Mouse (Mus musculus) retina, embryonic 14.5 days (tissue): Measurements from ENCODE around the gene Higd1c.
"Not testable (repeated sequence)": the region's sequence is repeated elsewhere in the genome, so short reads cannot be mapped to it uniquely, and the experiment has no call there.

Experiments used
- DNase-seq: peaks from one replicate; pipeline ENCODE4 v3.0.0-alpha.2; 2015; ENCODE audit warnings: low spot score

Gene Higd1c

GRCm38 (mm10) chr15:100355876-100356275, 8.5 kb upstream of the Higd1c start:
- DNase-seq: peak; percentile 0

- not testable (repeated sequence) for DNase-seq
Observed at GRCm38 (mm10) chr15:100365967-100366366, 1.6 kb downstream of the Higd1c start.

GRCm38 (mm10) chr15:100367119-100367518, 2.8 kb downstream of the Higd1c start:
- no peak for DNase-seq

GRCm38 (mm10) chr15:100375066-100375465, 10.7 kb downstream of the Higd1c start:
- DNase-seq: peak; percentile 64

GRCm38 (mm10) chr15:100377847-100378505, 13.6 kb downstream of the Higd1c start:
- DNase-seq: not testable (repeated sequence)

- DNase-seq: no peak
Observed at GRCm38 (mm10) chr15:100379658-100380057, 15.3 kb downstream of the Higd1c start.

GRCm38 (mm10) chr15:100380104-100380503, 15.8 kb downstream of the Higd1c start:
- no peak for DNase-seq

- DNase-seq: no peak
Observed at GRCm38 (mm10) chr15:100385705-100386104, 21.4 kb downstream of the Higd1c start.

GRCm38 (mm10) chr15:100387544-100388223, 23.3 kb downstream of the Higd1c start:
- DNase-seq: no peak

GRCm38 (mm10) chr15:100388224-100388835, 24.0 kb downstream of the Higd1c start:
- DNase-seq: no peak

- no peak for DNase-seq
Observed at GRCm38 (mm10) chr15:100388886-100389285, 24.5 kb downstream of the Higd1c start.

GRCm38 (mm10) chr15:100391066-100391465, 26.7 kb downstream of the Higd1c start:
- no peak for DNase-seq

- no peak for DNase-seq
Observed at GRCm38 (mm10) chr15:100391599-100391998, 27.3 kb downstream of the Higd1c start.

- DNase-seq: no peak
Observed at GRCm38 (mm10) chr15:100393016-100393415, 28.7 kb downstream of the Higd1c start.

GRCm38 (mm10) chr15:100395561-100395960, 31.2 kb downstream of the Higd1c start:
- DNase-seq: no peak

GRCm38 (mm10) chr15:100400592-100401250, 36.4 kb downstream of the Higd1c start:
- DNase-seq: no peak

- no peak for DNase-seq
Observed at GRCm38 (mm10) chr15:100401811-100402210, 37.5 kb downstream of the Higd1c start.

- DNase-seq: no peak
Observed at GRCm38 (mm10) chr15:100402347-100402746, 38.0 kb downstream of the Higd1c start.

GRCm38 (mm10) chr15:100402798-100403197, 38.5 kb downstream of the Higd1c start:
- no peak for DNase-seq

- DNase-seq: no peak
Observed at GRCm38 (mm10) chr15:100403318-100404000, 39.1 kb downstream of the Higd1c start.

GRCm38 (mm10) chr15:100406088-100406487, 41.7 kb downstream of the Higd1c start:
- DNase-seq: no peak
